Mouse (Mus musculus) testis, postnatal 14 days (tissue): ENCODE measurements at regions not wholly inside any gene's neighbourhood (a gene's known extent, or its start where the extent isn't known, plus 50 kb on each side); places are given as distances from the start of the nearest gene placed in this dataset.
A peak's percentile ranks its signal among the peaks of the same experiment; 100 is the strongest.

Experiments used
- DNase-seq: peaks from one replicate; pipeline ENCODE4 v3.0.0; 2021; ENCODE audit warnings: low spot score

GRCm38 (mm10) chr7:36829710-36830109 lies 131.8 kb downstream of the Tshz3 start:
- DNase-seq = no peak

- no peak for DNase-seq
Observed at GRCm38 (mm10) chr7:36830155-36830554, 132.2 kb downstream of the Tshz3 start.

- DNase-seq = peak; percentile 8
Observed at GRCm38 (mm10) chr7:36848279-36848678, 150.4 kb downstream of the Tshz3 start.

GRCm38 (mm10) chr7:36851275-36851889 lies 153.5 kb downstream of the Tshz3 start:
- DNase-seq = no peak

GRCm38 (mm10) chr7:36854308-36854707 lies 156.4 kb downstream of the Tshz3 start:
- no peak for DNase-seq

GRCm38 (mm10) chr7:36859428-36859827 lies 161.5 kb downstream of the Tshz3 start:
- DNase-seq = no peak

- DNase-seq = no peak
Observed at GRCm38 (mm10) chr7:36862481-36862880, 164.6 kb downstream of the Tshz3 start.

GRCm38 (mm10) chr7:36863745-36864144 lies 165.8 kb downstream of the Tshz3 start:
- DNase-seq = no peak

GRCm38 (mm10) chr7:36864675-36865074 lies 166.8 kb downstream of the Tshz3 start:
- DNase-seq = no peak

GRCm38 (mm10) chr7:36866602-36867001 lies 168.7 kb downstream of the Tshz3 start:
- DNase-seq = no peak

GRCm38 (mm10) chr7:36874004-36874403 lies 176.1 kb downstream of the Tshz3 start:
- no peak for DNase-seq

GRCm38 (mm10) chr7:36877686-36878085 lies 179.8 kb downstream of the Tshz3 start:
- DNase-seq = no peak

GRCm38 (mm10) chr7:36892776-36893500 lies 195.0 kb downstream of the Tshz3 start:
- DNase-seq = no peak

GRCm38 (mm10) chr7:36896339-36896738 lies 198.4 kb downstream of the Tshz3 start:
- no peak for DNase-seq

- no peak for DNase-seq
Observed at GRCm38 (mm10) chr7:36901537-36901936, 203.6 kb downstream of the Tshz3 start.

- DNase-seq = no peak
Observed at GRCm38 (mm10) chr7:36913304-36913703, 215.4 kb downstream of the Tshz3 start.

- DNase-seq = no peak
Observed at GRCm38 (mm10) chr7:36914261-36914660, 216.3 kb downstream of the Tshz3 start.

GRCm38 (mm10) chr7:36915171-36915570 lies 217.3 kb downstream of the Tshz3 start:
- DNase-seq = no peak

GRCm38 (mm10) chr7:36917011-36917410 lies 219.1 kb downstream of the Tshz3 start:
- DNase-seq = no peak

- DNase-seq = no peak
Observed at GRCm38 (mm10) chr7:36919413-36919812, 221.5 kb downstream of the Tshz3 start.

GRCm38 (mm10) chr7:36921003-36921402 lies 223.1 kb downstream of the Tshz3 start:
- DNase-seq = peak; percentile 39

- DNase-seq = no peak
Observed at GRCm38 (mm10) chr7:36933490-36933889, 235.6 kb downstream of the Tshz3 start.

- no peak for DNase-seq
Observed at GRCm38 (mm10) chr7:36934792-36935555, 237.1 kb downstream of the Tshz3 start.
